Comparison of ENCODE assay signal across 21 mouse cellular contexts in the genomic region with DNA sequence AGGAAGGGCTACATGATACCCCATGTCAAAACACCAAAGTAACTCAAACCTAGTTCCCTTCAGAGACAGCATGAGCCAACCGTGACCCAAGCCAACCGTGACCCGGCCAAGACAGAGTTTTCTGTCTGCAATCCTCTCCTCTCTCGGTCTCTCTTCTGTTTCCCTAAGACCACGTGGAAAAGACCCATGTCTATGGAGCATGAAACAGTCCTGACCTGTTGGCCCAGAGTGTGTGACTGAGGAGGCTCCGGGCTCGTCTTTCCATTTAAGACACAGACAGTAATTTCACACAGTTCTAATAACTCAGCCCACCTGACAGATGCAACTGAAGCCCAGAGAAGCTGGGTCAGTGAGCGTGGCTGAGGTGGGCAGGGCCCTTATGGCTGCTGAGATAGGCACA.
DNase-seq lines count a peak whose midpoint lies in the region; ATAC-seq and TF ChIP-seq lines count a peak whose summit lies in the region.
"Had no signal": no experiment of that assay in that cellular context is flagged by ENCODE, and none has a peak within 500 bp of the region (broad histone marks: within the 10 kb centered on the region; RNA-seq: fewer than 3 reads in every experiment).

No protein-coding gene starts in this region.

- H3K4me1 ChIP-seq in heart, embryonic 16.5 days (ENCODE audit: control insufficient read depth, insufficient read depth, low read length) = peaks cover 66% of the 10 kb centered on the region
- peaks cover 28% of the 10 kb centered on the region for H3K4me1 ChIP-seq in kidney, embryonic 14.5 days (ENCODE audit: control insufficient read depth, insufficient read depth, low read length)
- peaks cover 53% of the 10 kb centered on the region for H3K4me1 ChIP-seq in kidney, embryonic 16.5 days (ENCODE audit: insufficient read depth, low read length)
- peaks cover 12% of the 10 kb centered on the region for H3K4me1 ChIP-seq in kidney, adult 2 months (ENCODE audit: control insufficient read depth, insufficient read depth, low read length)
- peaks cover 56% of the 10 kb centered on the region for H3K4me1 ChIP-seq in neural tube, embryonic 13.5 days (replicated peaks)

- TF ChIP-seq CTCF in kidney, adult 2 months (conservative IDR thresholded peaks at IDR 0.05; ENCODE audit: insufficient read depth, insufficient read length, low read depth, low read length) = no peak

- H3K4me3 ChIP-seq in heart, embryonic 16.5 days (ENCODE audit: low read length) = no peak overlapping the region
- no peak overlapping the region for H3K4me3 ChIP-seq in kidney, embryonic 14.5 days (ENCODE audit: low read length)
- no peak overlapping the region for H3K4me3 ChIP-seq in kidney, embryonic 16.5 days (ENCODE audit: low read length)
- no peak overlapping the region for H3K4me3 ChIP-seq in kidney, adult 2 months (ENCODE audit: insufficient read depth, low read depth, low read length)
- no peak overlapping the region for H3K4me3 ChIP-seq in neural tube, embryonic 13.5 days
- H3K4me3 ChIP-seq: embryonic facial prominence, embryonic 10.5 days; embryonic facial prominence, embryonic 12.5 days; forebrain, embryonic 13.5 days had no signal

- no peak for DNase-seq in heart, postnatal 10 days
- DNase-seq in kidney, postnatal 25 days = no peak
- DNase-seq in kidney, adult 2 months = no peak
- DNase-seq in neural tube, embryonic 10.5 days (ENCODE audit: extremely low spot score, low spot score) = no peak
- DNase-seq: adrenal gland, adult 8-10 months; adrenal gland, postnatal 36 days; B cell, adult 2 months; cerebellum, adult 11-12 months; cerebellum, adult 9-10 months had no signal

- TF ChIP-seq POLR2A in kidney, adult 2 months (IDR thresholded peaks at IDR 0.05; ENCODE audit: low read depth, low read length) = no peak

- no peaks in the 10 kb centered on the region for H3K36me3 ChIP-seq in heart, embryonic 16.5 days (ENCODE audit: control insufficient read depth, insufficient read depth)
- no peaks in the 10 kb centered on the region for H3K36me3 ChIP-seq in kidney, embryonic 14.5 days (ENCODE audit: control insufficient read depth, insufficient read depth, low read length)
- H3K36me3 ChIP-seq in kidney, embryonic 16.5 days (ENCODE audit: insufficient read depth, low read length) = no peaks in the 10 kb centered on the region
- no peaks in the 10 kb centered on the region for H3K36me3 ChIP-seq in kidney, adult 2 months (ENCODE audit: control insufficient read depth, insufficient read depth, low read length)
- no peaks in the 10 kb centered on the region for H3K36me3 ChIP-seq in neural tube, embryonic 13.5 days
- H3K36me3 ChIP-seq: embryonic facial prominence, embryonic 10.5 days; embryonic facial prominence, embryonic 12.5 days; G1E had no signal

- no peaks in the 10 kb centered on the region for H3K9me3 ChIP-seq in heart, embryonic 16.5 days (replicated peaks; ENCODE audit: control insufficient read depth, low read length)
- H3K9me3 ChIP-seq in kidney, embryonic 14.5 days (ENCODE audit: control insufficient read depth, low read length) = no peaks in the 10 kb centered on the region
- no peaks in the 10 kb centered on the region for H3K9me3 ChIP-seq in kidney, embryonic 16.5 days (ENCODE audit: low read length)
- H3K9me3 ChIP-seq in neural tube, embryonic 13.5 days = no peaks in the 10 kb centered on the region
- H3K9me3 ChIP-seq: embryonic facial prominence, embryonic 10.5 days; embryonic facial prominence, embryonic 12.5 days; forebrain, embryonic 13.5 days had no signal

- H3K27ac ChIP-seq in heart, embryonic 16.5 days (ENCODE audit: low read length) = 0 out of 2 replicates have a peak overlapping the region, but pooled peaks have one; percentile 1
- no peak overlapping the region for H3K27ac ChIP-seq in kidney, embryonic 14.5 days (ENCODE audit: low read depth, low read length)
- H3K27ac ChIP-seq in kidney, embryonic 16.5 days (ENCODE audit: low read length) = peak overlapping the region; percentile 47
- no peak overlapping the region for H3K27ac ChIP-seq in kidney, adult 2 months (ENCODE audit: insufficient read depth, low read depth, low read length)
- H3K27ac ChIP-seq in neural tube, embryonic 13.5 days (replicated peaks) = 0 out of 2 replicates have a peak overlapping the region, but pooled peaks have one; percentile 46
- H3K27ac ChIP-seq: embryonic facial prominence, embryonic 12.5 days; forebrain, embryonic 13.5 days had no signal

- no peak for ATAC-seq in heart, embryonic 16.5 days (replicated peaks; ENCODE audit: extremely low read depth, insufficient read depth, low FRiP score)
- peak; percentile 86 for ATAC-seq in kidney, embryonic 14.5 days (ENCODE audit: low FRiP score, low TSS enrichment)
- ATAC-seq in kidney, embryonic 16.5 days (ENCODE audit: low FRiP score, low TSS enrichment) = peak; percentile 75
- ATAC-seq in neural tube, embryonic 13.5 days (ENCODE audit: low read depth) = no peak
- ATAC-seq: activated CD4-positive, CD25-positive, alpha-beta regulatory T cell, adult 4 months; CD4-positive, CD25-positive, alpha-beta regulatory T cell, adult 4 months; forebrain, embryonic 13.5 days; Patski had no signal

- 80% methylated on average over 8 of the region's 8 CpGs for WGBS in heart, embryonic 16.5 days
- 40% methylated on average over 8 of the region's 8 CpGs for WGBS in kidney, embryonic 14.5 days
- WGBS in kidney, embryonic 16.5 days = 40% methylated on average over 8 of the region's 8 CpGs
- WGBS in kidney, adult 2 months = 69% methylated on average over 8 of the region's 8 CpGs
- WGBS in neural tube, embryonic 13.5 days = 81% methylated on average over 8 of the region's 8 CpGs

- intact Hi-C loops in heart, postnatal 10 days (cut with DNase I) = no loop called here

- H3K9ac ChIP-seq in heart, embryonic 16.5 days (ENCODE audit: low read length) = no peak overlapping the region
- H3K9ac ChIP-seq in kidney, embryonic 14.5 days (ENCODE audit: low read depth, low read length) = no peak overlapping the region
- H3K9ac ChIP-seq in kidney, embryonic 16.5 days (replicated peaks; ENCODE audit: low read length) = no peak overlapping the region
- H3K9ac ChIP-seq in neural tube, embryonic 13.5 days = no peak overlapping the region
- H3K9ac ChIP-seq: embryonic facial prominence, embryonic 12.5 days had no signal

- no peaks in the 10 kb centered on the region for H3K27me3 ChIP-seq in heart, embryonic 16.5 days (ENCODE audit: control insufficient read depth, insufficient read depth, low read length)
- H3K27me3 ChIP-seq in kidney, embryonic 14.5 days (ENCODE audit: control insufficient read depth, insufficient read depth, low read length) = no peaks in the 10 kb centered on the region
- no peaks in the 10 kb centered on the region for H3K27me3 ChIP-seq in kidney, embryonic 16.5 days (ENCODE audit: insufficient read depth, low read length)
- no peaks in the 10 kb centered on the region for H3K27me3 ChIP-seq in kidney, adult 2 months (replicated peaks; ENCODE audit: control insufficient read depth, insufficient read depth, low read length)
- H3K27me3 ChIP-seq in neural tube, embryonic 13.5 days = peaks cover 4% of the 10 kb centered on the region; the same call in 1 of the 2 replicates
- H3K27me3 ChIP-seq: CH12.LX; forebrain, embryonic 13.5 days; Patski had no signal

- H3K4me2 ChIP-seq in heart, embryonic 16.5 days (ENCODE audit: low read depth, low read length) = no peak overlapping the region
- no peak overlapping the region for H3K4me2 ChIP-seq in kidney, embryonic 14.5 days (replicated peaks; ENCODE audit: low read depth, low read length)
- no peak overlapping the region for H3K4me2 ChIP-seq in kidney, embryonic 16.5 days (replicated peaks; ENCODE audit: low read depth, low read length)
- no peak overlapping the region for H3K4me2 ChIP-seq in neural tube, embryonic 13.5 days
- H3K4me2 ChIP-seq: embryonic facial prominence, embryonic 12.5 days; forebrain, embryonic 13.5 days had no signal

Comparison
In these comparisons a context has a peak if more than half of its experiments do, and no peak if none do; other contexts are left out.
1. H3K27ac ChIP-seq: peak in heart, embryonic 16.5 days (single experiment), kidney, embryonic 16.5 days (single experiment) and neural tube, embryonic 13.5 days (single experiment); none in kidney, embryonic 14.5 days (single experiment) and kidney, adult 2 months (single experiment).
2. ATAC-seq: peak in kidney, embryonic 14.5 days (single experiment) and kidney, embryonic 16.5 days (single experiment); none in heart, embryonic 16.5 days (single experiment) and neural tube, embryonic 13.5 days (single experiment).